Mouse (Mus musculus) cerebellum, adult (tissue): Measurements from ENCODE around the gene Adgra1.

Experiments used
- ATAC-seq: cut with Nextera tagmentation; 2 replicates; pipeline ENCODE4 v1.9.2; 2017; ENCODE audit warnings: mild to moderate bottlenecking, moderate library complexity, mixed read lengths; ENCODE audit not compliant: insufficient number of reproducible peaks, low FRiP score, low TSS enrichment

Adgra1 gene

DNA sequence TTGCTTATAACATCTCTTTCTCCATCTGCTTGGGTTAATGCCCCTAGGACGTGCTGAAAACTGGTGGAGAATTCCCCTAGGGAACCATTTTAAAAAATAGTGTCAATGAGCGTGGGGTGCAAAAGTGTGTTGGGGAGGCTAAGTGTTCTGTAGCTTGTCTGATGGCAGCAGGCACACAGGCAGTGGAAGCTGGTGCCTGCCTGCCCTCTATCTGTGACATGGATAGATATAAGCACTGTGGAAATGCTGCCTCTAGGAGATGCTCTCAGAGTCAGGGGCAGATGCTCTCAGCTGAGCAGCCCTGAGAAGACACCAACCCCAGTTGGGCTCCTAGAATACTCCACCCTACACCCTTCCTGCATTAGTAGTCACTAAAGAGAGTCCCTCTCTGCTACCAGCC lies 11.1 kb downstream of the Adgra1 start:
- no peak for ATAC-seq

- ATAC-seq: no peak
These were observed 16.2 kb downstream of the Adgra1 start for GRCm38 (mm10) chr7:139850152-139850551.

DNA sequence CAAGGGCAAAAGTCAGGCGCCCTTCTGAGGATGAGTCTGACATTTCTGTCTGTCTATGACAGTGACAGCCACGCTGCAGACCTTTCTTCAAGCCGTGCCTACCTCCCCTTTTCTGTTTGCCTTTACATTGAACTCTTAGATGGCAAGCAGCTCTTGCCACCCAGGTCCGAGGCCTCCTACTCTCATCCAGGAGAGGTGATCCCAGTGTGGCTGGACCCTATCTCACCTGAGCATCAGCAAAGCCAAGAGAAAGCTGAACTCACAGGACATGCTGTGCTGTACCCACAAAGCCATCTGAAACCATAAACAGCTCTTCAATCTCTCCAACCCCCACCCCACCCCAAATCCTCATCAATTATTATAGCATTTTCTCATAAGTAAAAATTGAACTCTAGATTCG lies 16.7 kb downstream of the Adgra1 start:
- ATAC-seq: no peak

DNA sequence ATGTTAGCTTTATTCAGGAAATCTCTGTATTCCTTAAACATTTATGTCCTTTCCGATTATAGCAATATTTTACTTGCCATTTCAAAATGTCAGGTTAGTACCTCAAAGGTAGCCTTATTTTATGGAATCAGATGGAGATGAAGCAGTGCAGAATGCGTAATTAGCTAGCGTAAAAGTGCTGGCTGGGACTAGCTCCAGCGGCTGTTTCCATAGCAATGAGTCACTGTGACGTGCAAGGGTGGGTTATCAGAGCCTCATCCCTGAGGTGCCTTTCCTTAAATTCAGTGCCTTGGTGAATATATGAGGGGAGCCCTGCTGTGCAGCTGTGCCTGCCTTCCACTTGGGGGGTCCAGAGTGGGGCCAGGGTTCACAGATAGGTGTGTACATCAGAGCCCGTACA lies 17.1 kb downstream of the Adgra1 start:
- ATAC-seq: no peak

GRCm38 (mm10) chr7:139855261-139855660 lies 21.3 kb downstream of the Adgra1 start:
- no peak for ATAC-seq

DNA sequence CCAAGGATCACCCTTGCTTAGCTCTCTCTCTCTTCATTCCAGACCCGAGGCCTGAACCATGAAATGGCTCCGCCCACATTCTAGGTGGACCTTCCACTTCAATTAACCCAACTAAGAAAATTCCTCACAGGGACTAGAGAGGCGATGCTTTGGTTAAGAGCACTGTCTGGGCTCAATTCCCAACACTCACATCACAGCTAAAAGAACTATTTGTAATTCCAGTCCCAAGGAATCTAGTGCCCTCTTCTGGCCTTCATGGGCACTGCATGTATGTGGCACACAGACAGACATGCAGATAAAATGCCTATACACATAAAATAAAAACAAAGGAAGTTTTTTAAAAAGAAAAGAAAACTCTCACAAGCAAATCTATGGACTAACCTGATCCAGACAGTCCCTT lies 27.4 kb downstream of the Adgra1 start:
- ATAC-seq: no peak

DNA sequence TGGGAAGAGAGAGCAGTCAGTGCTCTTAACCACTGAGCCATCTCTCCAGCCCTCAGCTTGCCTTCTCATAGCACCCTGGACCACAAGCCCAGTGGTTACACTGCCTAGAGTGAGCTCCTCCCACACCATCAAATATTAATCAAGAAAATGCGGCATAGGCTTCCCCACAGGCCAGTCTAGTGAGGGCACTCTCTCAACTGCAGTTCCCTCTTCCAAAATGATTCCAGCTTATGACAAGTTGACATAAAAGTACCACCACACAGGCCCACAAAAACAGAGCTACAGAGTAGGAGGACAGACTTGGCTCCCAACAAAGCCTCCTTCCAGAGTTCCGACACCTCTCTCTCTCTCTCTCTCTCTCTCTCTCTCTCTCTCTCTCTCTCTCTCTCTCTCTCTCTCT lies 29.1 kb downstream of the Adgra1 start:
- ATAC-seq: no peak

DNA sequence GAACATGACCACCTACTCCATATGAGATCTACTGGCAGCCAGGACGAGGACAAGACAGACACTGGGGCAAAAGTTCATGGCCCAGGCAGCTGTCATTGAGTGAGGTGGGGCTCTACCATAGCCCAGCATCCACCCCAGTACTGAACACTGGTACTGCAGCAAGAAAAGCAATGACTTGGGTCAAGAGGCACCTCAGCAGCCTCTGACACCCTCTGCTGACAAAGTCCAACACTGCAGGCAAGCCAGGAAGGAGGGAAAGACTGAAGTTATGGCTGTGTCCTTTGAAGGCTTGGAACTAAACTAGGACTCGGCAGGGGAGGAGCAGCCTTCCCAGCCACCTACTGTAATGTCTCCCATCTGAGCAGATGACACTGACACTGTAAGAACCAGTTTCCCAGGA lies 30.3 kb downstream of the Adgra1 start:
- ATAC-seq: no peak

DNA sequence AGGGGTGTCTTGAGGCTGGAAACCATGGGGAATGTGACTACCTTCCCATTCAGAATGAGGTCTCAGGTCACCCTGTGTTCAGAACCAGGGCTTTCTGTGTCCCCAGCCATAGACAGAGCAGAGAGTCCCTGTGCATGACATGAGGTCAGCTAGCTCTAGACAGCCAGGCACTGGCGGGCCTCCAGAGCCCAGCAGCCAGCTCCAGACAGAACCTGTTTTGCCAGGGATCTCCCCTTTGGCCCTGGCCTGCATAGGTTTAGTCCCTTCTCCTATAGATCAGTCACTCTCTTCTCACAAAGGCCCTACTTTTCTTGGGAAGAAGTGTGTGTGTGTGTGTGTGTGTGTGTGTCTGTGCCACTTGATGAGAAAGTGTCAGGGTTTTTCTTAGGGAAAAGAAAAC lies 30.9 kb downstream of the Adgra1 start:
- ATAC-seq: no peak

GRCm38 (mm10) chr7:139871014-139871413 lies 37.0 kb downstream of the Adgra1 start:
- no peak for ATAC-seq

DNA sequence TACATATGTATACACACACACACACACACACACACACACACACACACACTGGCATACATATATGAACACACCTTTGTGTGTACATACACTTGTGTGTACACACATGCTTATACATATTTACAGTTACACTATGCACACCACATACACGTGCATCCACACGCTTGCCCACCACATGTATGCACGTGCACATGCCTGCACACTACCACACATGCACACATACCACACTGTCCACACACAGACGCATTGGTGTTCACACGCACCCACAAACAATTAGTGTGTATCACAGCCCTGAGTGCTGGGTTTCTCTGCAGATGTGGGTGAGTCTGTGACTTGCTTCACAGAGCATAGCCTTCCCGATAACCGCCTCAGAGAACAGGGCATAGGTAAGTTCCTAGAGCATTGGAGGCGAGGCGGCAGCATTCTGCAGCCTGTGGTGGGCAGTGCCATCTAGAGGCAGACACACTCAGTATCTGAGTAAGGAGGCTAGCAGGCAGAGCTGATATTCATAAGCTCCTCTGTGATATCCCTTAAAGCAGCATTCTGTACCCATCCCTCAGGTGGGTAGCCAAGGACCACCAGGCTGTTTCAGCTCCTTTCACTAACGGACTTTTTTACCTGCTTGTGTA lies 43.3 kb downstream of the Adgra1 start:
- peak; percentile 86 for ATAC-seq

- no peak for ATAC-seq
These were observed 44.1 kb downstream of the Adgra1 start for GRCm38 (mm10) chr7:139878122-139878521.

GRCm38 (mm10) chr7:139878621-139879020 lies 44.6 kb downstream of the Adgra1 start:
- no peak for ATAC-seq

- no peak for ATAC-seq
These were observed 49.6 kb downstream of the Adgra1 start for GRCm38 (mm10) chr7:139883545-139883944.

GRCm38 (mm10) chr7:139891779-139892178 lies 57.8 kb downstream of the Adgra1 start:
- ATAC-seq: no peak

DNA sequence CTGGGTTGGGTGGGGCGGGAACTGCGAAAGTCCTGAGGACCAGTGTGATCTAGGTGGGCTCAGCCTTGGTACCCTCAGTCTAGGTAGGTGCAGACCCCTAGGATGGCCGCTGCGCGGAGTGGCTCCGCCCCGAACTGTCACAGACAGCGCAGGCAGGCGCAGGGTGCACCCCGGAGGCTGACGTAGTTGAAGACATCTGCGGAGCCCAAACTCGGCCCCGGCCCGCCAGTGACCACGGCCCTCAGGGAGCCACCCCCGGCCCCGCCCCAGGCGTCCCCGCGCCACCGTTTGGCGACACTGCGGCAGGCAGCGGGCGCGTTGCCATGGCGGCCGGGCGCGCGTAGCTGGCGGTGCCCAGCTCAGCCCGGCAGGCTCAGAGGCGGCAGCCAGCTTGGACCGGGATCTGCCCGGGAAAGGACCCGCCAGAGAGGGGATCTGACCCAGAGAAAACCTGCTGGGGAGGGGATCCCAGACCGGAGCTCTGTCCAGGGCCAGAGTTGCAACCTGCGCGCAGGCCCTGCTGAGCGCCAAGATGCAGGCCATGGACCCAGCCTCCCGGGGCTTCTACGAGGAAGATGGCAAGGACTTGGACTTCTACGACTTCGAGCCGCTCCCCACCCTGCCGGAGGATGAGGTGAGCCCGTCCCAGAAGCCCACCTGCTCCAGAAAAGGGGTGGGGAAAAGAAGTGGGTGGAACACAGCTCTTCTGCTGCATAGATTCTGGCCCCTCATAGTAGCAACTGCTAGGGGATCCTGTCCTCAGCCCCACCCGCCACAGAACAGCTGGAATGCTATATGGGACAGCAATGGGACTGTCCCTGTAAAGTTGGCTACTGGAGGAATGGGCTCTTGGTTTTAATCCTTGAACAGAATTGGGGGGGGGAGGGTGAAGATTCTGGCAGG lies 60.9 kb downstream of the Adgra1 start, which contains the start of gene Kndc1:
Kndc1 (plus strand) TSS at position 42 of the 903 bp plus-strand sequence.
- peak; percentile 19; the same call in 1 of the 2 replicates for ATAC-seq

- ATAC-seq: no peak
These were observed 62.3 kb downstream of the Adgra1 start for GRCm38 (mm10) chr7:139896271-139896670.

DNA sequence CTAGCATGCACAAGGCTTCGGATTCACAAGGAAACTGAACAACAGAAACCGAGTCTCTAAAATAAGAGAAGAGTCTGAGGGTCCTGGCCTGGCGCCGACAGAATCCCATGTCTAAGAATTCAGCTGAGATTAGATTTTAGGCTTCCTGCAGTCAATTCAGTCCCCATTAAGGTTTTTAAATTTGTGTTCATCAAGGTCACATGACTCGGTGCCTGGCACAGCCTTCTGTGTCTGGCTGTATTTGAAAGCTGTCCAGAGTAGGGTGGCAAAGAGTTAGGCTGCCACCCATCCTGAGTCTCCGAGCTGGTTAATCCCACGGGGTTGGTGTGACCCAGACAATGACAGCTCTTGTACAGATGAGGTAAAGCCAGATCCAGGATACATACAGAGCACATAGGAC lies 62.8 kb downstream of the Adgra1 start:
- ATAC-seq: no peak

DNA sequence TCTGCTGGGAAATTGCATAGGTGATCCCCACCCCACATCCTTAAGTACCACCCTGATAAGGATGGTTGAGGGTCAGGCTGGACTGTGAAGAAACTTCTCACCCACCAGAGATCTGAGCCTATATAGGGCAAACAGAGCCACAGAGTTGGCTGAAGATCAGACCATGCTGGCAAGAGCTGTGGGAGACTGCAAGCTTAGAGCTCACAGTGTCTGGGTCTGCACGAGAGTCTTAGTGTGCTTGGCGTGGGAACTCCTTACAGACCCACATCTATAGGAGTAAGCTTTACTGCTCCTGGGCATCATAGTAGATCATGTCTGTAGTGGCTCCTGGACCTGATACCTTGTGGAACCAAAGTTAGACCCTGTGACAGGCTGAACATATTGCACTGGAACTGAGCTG lies 64.6 kb downstream of the Adgra1 start:
- no peak for ATAC-seq

- ATAC-seq: peak; percentile 15; the same call in 1 of the 2 replicates
These were observed 65.5 kb downstream of the Adgra1 start for GRCm38 (mm10) chr7:139899505-139899904.

- no peak for ATAC-seq
These were observed 66.5 kb downstream of the Adgra1 start for GRCm38 (mm10) chr7:139900456-139900855.

DNA sequence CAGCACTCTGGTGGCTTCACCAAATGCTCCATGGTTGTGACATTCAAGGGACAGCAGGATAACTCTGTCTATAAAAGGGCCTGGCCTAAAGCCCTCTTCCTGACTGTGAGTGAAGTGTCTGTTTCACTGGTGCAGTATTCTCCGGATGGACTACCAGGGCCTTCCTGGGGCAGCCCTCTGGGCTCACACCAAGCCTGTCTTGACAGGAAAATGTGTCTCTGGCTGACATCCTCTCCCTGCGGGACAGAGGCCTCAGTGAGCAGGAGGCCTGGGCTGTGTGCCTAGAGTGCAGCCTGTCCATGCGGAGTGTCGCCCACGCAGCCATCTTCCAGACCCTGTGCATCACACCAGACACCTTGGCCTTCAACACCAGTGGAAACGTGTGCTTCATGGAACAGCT lies 66.9 kb downstream of the Adgra1 start:
- peak; percentile 87 for ATAC-seq
